Mouse (Mus musculus): ENCODE data around the gene Cnnm3. TPM values are rescaled to one million over a fixed set of nuclear protein-coding genes. Genes with fewer than 3 reads are reported as not detected.

Cnnm3 gene
- total and polyA plus RNA-seq, 3 experiments, result 4.2 to 9.9 TPM; not detected in 1

DNA sequence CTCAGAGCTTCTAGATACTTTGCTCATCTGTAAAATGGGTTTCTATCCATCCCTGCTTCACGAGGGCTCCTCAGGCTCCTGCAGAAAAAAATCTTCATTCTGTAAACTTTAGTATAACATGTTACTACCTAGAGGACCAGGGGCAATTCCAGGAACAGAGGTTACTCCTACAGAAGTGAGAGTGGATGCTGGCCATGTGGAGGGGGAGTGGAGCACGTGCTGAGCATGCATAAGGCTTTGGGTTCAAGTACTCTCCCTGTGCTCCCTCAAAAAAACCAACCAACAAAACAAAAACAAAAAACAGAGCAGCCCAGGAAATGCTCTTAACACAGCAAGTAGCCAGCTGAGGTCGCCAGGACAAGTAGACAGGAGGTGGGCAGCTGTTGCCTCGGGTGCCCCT, 52.0 kb downstream of the Cnnm3 start:
- Histone ChIP-seq H3K27ac (ENCODE audit: control insufficient read depth, low read depth, low read length) (no peak overlapping the region), H3K27me3 (ENCODE audit: control insufficient read depth in 1 of 2, insufficient read depth in 2 of 2, low read length in 2 of 2) (peaks cover 3 to 8% of the 10 kb centered on the region in 2 experiments), H3K79me2 (ENCODE audit: control insufficient read depth, insufficient read depth, low read length, poor library complexity) (no peaks in the 10 kb centered on the region), H3K9ac (ENCODE audit: control insufficient read depth, low read depth, low read length, poor library complexity, severe bottlenecking) (no peak overlapping the region), H3K9me3 (replicated peaks; ENCODE audit: insufficient read depth, low read length) (no peaks in the 10 kb centered on the region), H3K4me3 (ENCODE audit: control insufficient read depth in 1 of 2, insufficient read depth in 1 of 2, low read depth in 2 of 2, low read length in 2 of 2) (no peak overlapping the region), H3K36me3 (ENCODE audit: control insufficient read depth in 1 of 2, insufficient read depth in 2 of 2, low read length in 2 of 2) (no peaks in the 10 kb centered on the region), H3K4me1 (ENCODE audit: control insufficient read depth in 1 of 2, insufficient read depth in 2 of 2, low read length in 2 of 2) (peaks cover 2 to 10% of the 10 kb centered on the region in 2 experiments; a peak in 3 of 4 replicates)
- no peak for DNase-seq (ENCODE audit: low read depth, low spot score)
- TF ChIP-seq NRF1 (IDR thresholded peaks at IDR 0.05; ENCODE audit: insufficient read depth, low read depth, low read length, poor library complexity, severe bottlenecking), result no peak
- TF ChIP-seq ZNF384 (IDR thresholded peaks at IDR 0.05; ENCODE audit: low read depth, low read length), result no peak
- no peak for TF ChIP-seq SMC3 (IDR thresholded peaks at IDR 0.05; ENCODE audit: low read depth, low read length)
- no peak for TF ChIP-seq MYC (IDR thresholded peaks at IDR 0.05; ENCODE audit: low read depth, low read length)
- no peak for TF ChIP-seq MAFK (IDR thresholded peaks at IDR 0.05; ENCODE audit: borderline replicate concordance, low read depth, low read length)
- no peak for TF ChIP-seq MXI1 (IDR thresholded peaks at IDR 0.05; ENCODE audit: low read depth, low read length)
- TF ChIP-seq MYB (IDR thresholded peaks at IDR 0.05; ENCODE audit: low read depth, low read length), result no peak
- no peak for TF ChIP-seq EP300 (IDR thresholded peaks at IDR 0.05; ENCODE audit: low read depth in 1 of 2, low read length in 2 of 2)
- TF ChIP-seq MAX (IDR thresholded peaks at IDR 0.05; ENCODE audit: low read length), result no peak
- no peak for TF ChIP-seq USF1 (IDR thresholded peaks at IDR 0.05; ENCODE audit: low read depth, low read length)
- TF ChIP-seq CHD1 (IDR thresholded peaks at IDR 0.05; ENCODE audit: low read depth, low read length), result no peak
- TF ChIP-seq NELFE (IDR thresholded peaks at IDR 0.05; ENCODE audit: low read depth, low read length), result no peak
- no peak for TF ChIP-seq KAT2A (conservative IDR thresholded peaks at IDR 0.05; ENCODE audit: low read depth, low read length)
- TF ChIP-seq TAL1 (IDR thresholded peaks at IDR 0.05; ENCODE audit: low read length), result no peak
- TF ChIP-seq POLR2AphosphoS2 (IDR thresholded peaks at IDR 0.05; ENCODE audit: low read length), result no peak
- no peak for TF ChIP-seq SIN3A (IDR thresholded peaks at IDR 0.05; ENCODE audit: low read length)
- TF ChIP-seq GABPA (IDR thresholded peaks at IDR 0.05; ENCODE audit: low read depth, low read length), result no peak
- TF ChIP-seq CHD2 (IDR thresholded peaks at IDR 0.05; ENCODE audit: low read length), result no peak

DNA sequence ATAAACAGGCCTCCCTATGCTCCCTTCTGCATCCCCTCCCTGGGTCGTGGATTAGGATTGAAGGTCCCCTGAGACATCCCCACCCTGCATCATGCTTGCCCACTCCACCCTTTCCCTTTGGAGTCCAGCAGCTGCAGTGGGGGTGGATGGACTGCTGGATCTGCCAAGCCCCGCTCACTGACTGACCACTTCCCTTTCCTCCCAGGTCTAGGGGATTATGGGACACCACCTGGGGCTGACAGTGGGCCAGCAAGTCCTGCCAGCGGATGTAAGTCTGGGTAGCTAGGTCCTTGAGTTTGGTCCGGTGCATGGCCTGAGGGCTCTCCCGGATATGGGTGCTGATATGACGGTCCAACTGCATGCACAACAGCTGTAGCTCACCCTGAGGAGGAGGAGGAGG, 52.4 kb downstream of the Cnnm3 start:
- no peak overlapping the region for H3K4me3 ChIP-seq (ENCODE audit: control insufficient read depth in 1 of 2, insufficient read depth in 1 of 2, low read depth in 2 of 2, low read length in 2 of 2)
- no peak for DNase-seq (ENCODE audit: low read depth, low spot score)
- peaks cover 0 to 3% of the 10 kb centered on the region in 2 experiments for H3K27me3 ChIP-seq (ENCODE audit: control insufficient read depth in 1 of 2, insufficient read depth in 2 of 2, low read length in 2 of 2)
- H3K9me3 ChIP-seq (replicated peaks; ENCODE audit: insufficient read depth, low read length), result no peaks in the 10 kb centered on the region
- H3K4me1 ChIP-seq (ENCODE audit: control insufficient read depth in 1 of 2, insufficient read depth in 2 of 2, low read length in 2 of 2), result peaks cover 2 to 10% of the 10 kb centered on the region in 2 experiments; a peak in 3 of 4 replicates
- H3K9ac ChIP-seq (ENCODE audit: control insufficient read depth, low read depth, low read length, poor library complexity, severe bottlenecking), result no peak overlapping the region
- TF ChIP-seq MXI1 (IDR thresholded peaks at IDR 0.05; ENCODE audit: low read depth, low read length) (no peak), ZKSCAN1 (IDR thresholded peaks at IDR 0.05; ENCODE audit: low read depth, low read length) (no peak), UBTF (IDR thresholded peaks at IDR 0.05; ENCODE audit: borderline replicate concordance, insufficient read depth, low read depth, low read length) (no peak)
- no peaks in the 10 kb centered on the region for H3K79me2 ChIP-seq (ENCODE audit: control insufficient read depth, insufficient read depth, low read length, poor library complexity)
- no peaks in the 10 kb centered on the region for H3K36me3 ChIP-seq (ENCODE audit: control insufficient read depth in 1 of 2, insufficient read depth in 2 of 2, low read length in 2 of 2)
- H3K27ac ChIP-seq (ENCODE audit: control insufficient read depth, low read depth, low read length), result no peak overlapping the region

Data from MEL (cell line).